Mouse (Mus musculus) hindbrain, embryonic 13.5 days (tissue): ENCODE results near the gene Leprot. TPM values are rescaled to one million over a fixed set of nuclear protein-coding genes. Genes with fewer than 3 reads are reported as not detected.
A peak's percentile ranks its signal among the peaks of the same experiment; 100 is the strongest.

Source experiments
- ATAC-seq: fragments of 200-750 bp; cut with Nextera tagmentation; 2 replicates; pipeline ENCODE4 v1.8.0; 2017; ENCODE audit warnings: moderate TSS enrichment; ENCODE audit not compliant: low FRiP score
- H3K27ac ChIP-seq: fragments of 300-500 bp; sonication (generic); 2 replicates; pipeline ENCODE4 v1.5.1; 2015; ENCODE audit warnings: inconsistent platforms, mild to moderate bottlenecking, moderate library complexity
- H3K27me3 ChIP-seq: fragments of 300-500 bp; sonication (generic); 2 replicates; pipeline ENCODE4 v1.6.1; 2015; ENCODE audit warnings: mild to moderate bottlenecking, inconsistent platforms
- H3K36me3 ChIP-seq: fragments of 300-500 bp; sonication (generic); 2 replicates; pipeline ENCODE4 v1.6.1; 2015; ENCODE audit warnings: mild to moderate bottlenecking, inconsistent platforms
- H3K4me1 ChIP-seq: fragments of 300-500 bp; sonication (generic); replicated peaks from 2 replicates; pipeline ENCODE4 v1.6.1; 2015; ENCODE audit warnings: inconsistent platforms
- H3K4me2 ChIP-seq: fragments of 300-500 bp; sonication (generic); 2 replicates; pipeline ENCODE4 v1.6.1; 2015; ENCODE audit warnings: inconsistent platforms, mild to moderate bottlenecking, moderate library complexity
- H3K4me3 ChIP-seq: fragments of 300-500 bp; sonication (generic); 2 replicates; pipeline ENCODE4 v1.5.1; 2015; ENCODE audit warnings: mild to moderate bottlenecking, inconsistent platforms
- H3K9ac ChIP-seq: fragments of 300-500 bp; sonication (generic); 2 replicates; pipeline ENCODE4 v1.6.1; 2015; ENCODE audit warnings: mild to moderate bottlenecking, inconsistent platforms
- H3K9me3 ChIP-seq: fragments of 300-500 bp; sonication (generic); 2 replicates; pipeline ENCODE4 v1.6.1; 2016; ENCODE audit warnings: inconsistent platforms
- WGBS: fragments of 180-500 bp; shearing (Covaris S2); methylation state at CpG from one replicate; pipeline ENCODE4 v1.1.7; 2015; 5-methylcytosine and 5-hydroxymethylcytosine counted together
- polyA plus RNA-seq: library from polyadenylated mRNA; unstranded; fragments of >200 nt; fragmentation: Nextera tagmentation; extraction: Ambion mirVana; gene quantifications from 2 replicates; pipeline ENCODE4 v1.2.1, GENCODE M21; 2015

Gene Leprot
- polyA plus RNA-seq, 1 experiment from 2014 or later, result 93.8 TPM

DNA sequence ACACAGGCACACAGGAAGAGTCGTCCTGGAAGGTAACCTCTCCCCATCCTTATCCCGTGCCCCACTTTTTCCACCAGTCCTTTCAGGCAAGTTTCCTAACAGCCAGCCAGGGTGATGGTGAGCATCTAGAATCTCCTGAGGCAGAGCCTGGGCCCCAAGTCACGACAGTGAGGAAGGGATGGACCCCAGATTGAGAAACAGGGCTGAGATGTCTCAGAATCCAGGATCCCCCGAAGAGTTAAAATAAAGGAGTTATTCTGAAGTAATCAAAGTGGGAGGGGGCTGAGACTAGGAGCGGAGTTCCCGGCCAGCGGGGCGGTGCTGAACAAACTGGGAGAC lies 692 bp upstream of the Leprot start:
- no peaks in the 10 kb centered on the region for H3K27me3 ChIP-seq
- WGBS, result under 1% methylated on average over 8 of the region's 8 CpGs
- H3K36me3 ChIP-seq, result 0 out of 2 replicates have a peak, but pooled peaks cover 2% of the 10 kb centered on the region
- peak overlapping the region; percentile 63 for H3K9ac ChIP-seq
- no peak; the same call in 1 of the 2 replicates for ATAC-seq
- H3K4me1 ChIP-seq, result peaks cover 21% of the 10 kb centered on the region
- peak overlapping the region; percentile 94 for H3K27ac ChIP-seq
- H3K9me3 ChIP-seq, result no peaks in the 10 kb centered on the region
- peak overlapping the region; percentile 57 for H3K4me3 ChIP-seq
- H3K4me2 ChIP-seq, result peak overlapping the region; percentile 62

DNA sequence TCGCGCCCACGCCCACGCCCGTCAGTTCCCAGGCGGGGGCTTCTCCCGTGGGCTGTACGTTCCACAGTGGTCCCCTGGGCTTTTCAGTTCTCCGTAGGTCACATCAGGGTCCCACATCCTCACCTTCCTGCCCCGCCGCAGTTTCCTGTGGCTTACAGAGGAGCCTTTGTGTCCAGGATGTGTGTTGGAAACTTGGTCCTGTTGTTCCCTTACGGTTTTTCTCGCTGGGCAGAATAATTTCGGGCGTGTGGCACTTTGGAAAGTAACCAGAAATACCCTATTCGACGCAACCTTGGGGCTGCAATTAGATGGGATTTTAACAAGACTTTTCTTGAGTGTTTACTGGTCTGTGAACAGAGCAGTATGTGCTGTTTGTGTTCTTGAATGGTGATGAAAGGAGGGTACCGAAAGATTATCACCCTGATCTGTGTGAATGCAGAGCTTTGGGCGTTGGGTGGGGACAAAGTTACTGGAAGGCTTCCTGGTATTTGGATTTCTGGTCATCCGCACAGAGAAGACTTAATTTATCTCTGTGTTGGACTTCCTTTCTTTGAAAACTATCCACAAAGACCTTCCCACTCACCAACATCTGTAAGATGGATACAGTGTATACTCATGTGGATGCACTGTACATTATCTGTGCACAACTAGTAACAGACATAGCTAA lies 591 bp downstream of the Leprot start:
- 1% methylated on average over 20 of the region's 20 CpGs for WGBS
- H3K36me3 ChIP-seq, result no peaks in the 10 kb centered on the region
- H3K27ac ChIP-seq, result peak overlapping the region; percentile 94
- peaks cover 21% of the 10 kb centered on the region for H3K4me1 ChIP-seq
- H3K9ac ChIP-seq, result peak overlapping the region; percentile 87
- no peak for ATAC-seq
- no peaks in the 10 kb centered on the region for H3K9me3 ChIP-seq
- peak overlapping the region; percentile 57 for H3K4me3 ChIP-seq
- H3K27me3 ChIP-seq, result no peaks in the 10 kb centered on the region
- H3K4me2 ChIP-seq, result peak overlapping the region; percentile 53

DNA sequence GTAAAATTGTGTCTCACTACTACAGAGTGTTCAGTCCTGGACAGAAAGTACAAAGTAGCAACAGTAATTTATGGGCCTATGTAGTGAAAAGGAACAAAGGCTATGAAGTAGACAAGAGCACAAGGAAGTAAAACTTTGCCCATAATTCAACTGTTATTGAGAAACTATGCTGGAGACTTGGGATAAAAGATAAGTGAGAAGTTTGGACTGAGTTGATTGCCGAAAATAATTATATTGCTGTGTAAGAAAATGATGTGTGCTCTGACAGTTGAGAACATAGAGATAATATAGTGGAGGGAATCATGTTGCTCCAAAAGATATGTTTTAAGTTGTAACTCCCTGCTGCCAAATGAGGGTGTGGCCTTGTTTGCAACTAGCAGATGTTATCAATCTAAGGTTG lies 1.2 kb downstream of the Leprot start:
- H3K9ac ChIP-seq, result peak overlapping the region; percentile 87; the same call in 1 of the 2 replicates
- no peak for ATAC-seq
- H3K27me3 ChIP-seq, result no peaks in the 10 kb centered on the region
- H3K36me3 ChIP-seq, result no peaks in the 10 kb centered on the region
- peak overlapping the region; percentile 53 for H3K4me2 ChIP-seq
- peaks cover 21% of the 10 kb centered on the region for H3K4me1 ChIP-seq
- H3K9me3 ChIP-seq, result no peaks in the 10 kb centered on the region
- peak overlapping the region; percentile 57 for H3K4me3 ChIP-seq
- H3K27ac ChIP-seq, result no peak overlapping the region
- 85% methylated on average over 1 of the region's 1 CpGs for WGBS

DNA sequence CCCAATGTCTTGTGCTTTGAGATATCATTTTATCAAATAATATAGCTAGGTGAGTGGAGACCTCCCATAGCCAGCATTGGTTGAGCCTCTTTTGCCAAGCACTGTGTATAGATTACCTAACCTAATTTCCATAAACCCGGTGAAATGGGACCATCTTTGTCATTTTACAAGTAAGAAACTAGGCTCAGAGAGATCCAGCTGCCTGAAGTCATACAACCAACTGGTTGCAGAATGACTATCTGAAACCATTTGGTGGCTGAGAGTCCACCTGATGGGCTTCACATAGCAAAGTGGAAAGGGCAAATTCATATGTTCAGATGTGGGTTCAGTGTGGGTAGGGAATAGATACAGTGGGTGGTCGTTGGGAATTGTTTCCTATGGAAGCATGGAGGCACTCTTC lies 3.4 kb downstream of the Leprot start:
- Histone ChIP-seq H3K4me1 (peaks cover 21% of the 10 kb centered on the region), H3K9me3 (no peaks in the 10 kb centered on the region), H3K27ac (no peak overlapping the region), H3K4me3 (no peak overlapping the region), H3K36me3 (0 out of 2 replicates have a peak, but pooled peaks cover 3% of the 10 kb centered on the region), H3K27me3 (no peaks in the 10 kb centered on the region), H3K9ac (no peak overlapping the region), H3K4me2 (no peak overlapping the region)
- 89% methylated on average over 2 of the region's 2 CpGs for WGBS
- ATAC-seq, result no peak

DNA sequence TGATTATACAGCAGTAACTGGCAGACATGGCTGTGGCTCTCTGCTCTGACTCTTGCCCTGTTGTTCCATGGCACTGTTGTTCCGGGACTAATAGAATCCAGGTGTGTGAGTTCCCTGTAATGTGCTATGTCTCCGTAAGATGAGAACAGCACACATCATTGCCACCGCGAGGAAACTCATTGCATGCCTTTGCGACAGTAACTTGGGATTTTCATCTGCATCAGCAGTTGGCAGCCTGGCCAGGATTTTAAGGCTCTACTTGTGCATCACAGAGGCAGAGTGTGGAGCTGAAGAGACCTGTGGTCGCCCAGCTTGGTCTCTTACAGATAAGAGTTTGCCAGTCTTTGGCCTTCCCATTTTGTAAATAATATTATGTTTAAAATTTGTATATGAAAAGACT lies 6.7 kb downstream of the Leprot start:
- no peak overlapping the region for H3K9ac ChIP-seq
- H3K27me3 ChIP-seq, result no peaks in the 10 kb centered on the region
- H3K4me3 ChIP-seq, result no peak overlapping the region
- no peak overlapping the region for H3K4me2 ChIP-seq
- no peak overlapping the region for H3K27ac ChIP-seq
- H3K36me3 ChIP-seq, result peaks cover 14% of the 10 kb centered on the region
- H3K9me3 ChIP-seq, result no peaks in the 10 kb centered on the region
- WGBS, result 85% methylated on average over 6 of the region's 6 CpGs
- ATAC-seq, result no peak
- H3K4me1 ChIP-seq, result peaks cover 5% of the 10 kb centered on the region

DNA sequence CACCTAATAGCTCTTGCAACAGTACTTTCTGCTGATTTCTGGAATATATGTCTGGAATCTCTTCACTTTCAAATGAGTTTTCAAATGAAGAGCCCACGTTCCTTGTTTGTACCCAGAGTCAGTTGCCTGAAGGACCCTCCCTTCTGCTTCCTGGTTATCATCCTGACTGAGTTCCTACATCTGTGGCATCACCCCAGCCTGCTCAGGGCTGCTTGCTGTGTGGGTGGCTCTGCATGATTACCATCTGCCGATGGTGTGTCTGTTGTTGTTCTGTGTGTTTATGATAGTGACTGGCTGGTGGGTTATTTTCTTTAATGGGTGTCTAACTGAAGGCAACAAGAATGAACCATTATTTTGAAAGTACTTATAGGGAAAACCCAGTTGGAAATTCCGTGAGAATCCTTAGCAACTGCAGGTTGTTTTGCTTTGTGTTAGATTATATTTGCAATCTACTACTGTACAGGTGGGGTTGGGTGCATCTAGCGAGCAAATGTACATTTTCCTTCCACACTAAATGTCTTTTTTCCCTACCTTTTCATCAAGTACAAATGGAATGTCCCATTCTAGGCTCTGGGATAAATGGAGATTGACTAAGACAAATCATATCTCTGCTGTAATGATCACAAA lies 7.4 kb downstream of the Leprot start:
- Histone ChIP-seq H3K4me2 (no peak overlapping the region), H3K27me3 (no peaks in the 10 kb centered on the region), H3K9me3 (no peaks in the 10 kb centered on the region), H3K4me3 (no peak overlapping the region), H3K4me1 (no peaks in the 10 kb centered on the region), H3K9ac (no peak overlapping the region), H3K36me3 (peaks cover 20% of the 10 kb centered on the region), H3K27ac (no peak overlapping the region)
- 82% methylated on average over 4 of the region's 4 CpGs for WGBS
- ATAC-seq, result no peak

DNA sequence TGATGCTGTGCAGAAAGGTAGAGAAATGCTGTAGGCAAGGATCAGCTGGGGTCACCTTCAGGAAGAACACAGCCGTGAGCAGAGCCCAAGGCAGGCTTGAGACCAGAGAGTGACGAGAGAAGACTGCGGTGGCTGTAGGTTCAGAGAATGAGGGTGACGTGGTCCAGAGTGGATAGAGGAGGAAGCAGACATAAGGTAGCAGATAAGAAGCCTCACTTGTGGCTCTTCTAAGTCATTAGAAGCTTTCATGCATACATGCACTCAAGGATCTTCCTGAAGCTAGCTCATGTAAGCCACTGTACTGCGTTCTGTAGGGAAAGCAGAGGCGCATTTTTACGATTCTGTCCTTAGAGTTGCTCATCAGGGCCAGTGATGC lies 7.9 kb downstream of the Leprot start:
- H3K27me3 ChIP-seq, result no peaks in the 10 kb centered on the region
- H3K9me3 ChIP-seq, result no peaks in the 10 kb centered on the region
- H3K4me1 ChIP-seq, result no peaks in the 10 kb centered on the region
- no peak for ATAC-seq
- no peak overlapping the region for H3K9ac ChIP-seq
- no peak overlapping the region for H3K4me3 ChIP-seq
- no peak overlapping the region for H3K4me2 ChIP-seq
- peaks cover 23% of the 10 kb centered on the region for H3K36me3 ChIP-seq
- H3K27ac ChIP-seq, result no peak overlapping the region
- WGBS, result 93% methylated on average over 7 of the region's 7 CpGs

DNA sequence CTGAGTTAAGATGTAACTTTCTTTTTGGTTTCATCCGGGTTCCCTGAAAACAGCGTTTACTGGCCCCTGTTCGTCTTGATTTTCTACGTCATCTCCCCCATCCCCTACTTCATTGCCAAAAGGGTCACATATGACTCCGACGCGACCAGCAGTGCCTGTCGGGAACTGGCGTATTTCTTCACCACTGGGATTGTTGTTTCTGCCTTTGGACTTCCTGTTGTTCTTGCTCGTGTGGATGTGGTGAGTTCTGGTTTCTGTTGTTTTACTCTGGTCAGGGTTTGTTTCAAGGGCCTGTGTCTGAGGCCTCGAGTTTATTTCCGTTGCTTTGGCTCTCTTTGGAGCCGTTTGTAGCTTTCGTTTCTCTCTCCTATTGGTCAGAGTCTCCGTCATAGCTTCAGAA lies 8.5 kb downstream of the Leprot start:
- no peak overlapping the region for H3K9ac ChIP-seq
- H3K9me3 ChIP-seq, result no peaks in the 10 kb centered on the region
- H3K4me2 ChIP-seq, result no peak overlapping the region
- H3K27me3 ChIP-seq, result no peaks in the 10 kb centered on the region
- H3K4me3 ChIP-seq, result no peak overlapping the region
- 88% methylated on average over 15 of the region's 15 CpGs for WGBS
- no peak overlapping the region for H3K27ac ChIP-seq
- H3K4me1 ChIP-seq, result no peaks in the 10 kb centered on the region
- no peak for ATAC-seq
- peaks cover 29% of the 10 kb centered on the region for H3K36me3 ChIP-seq

DNA sequence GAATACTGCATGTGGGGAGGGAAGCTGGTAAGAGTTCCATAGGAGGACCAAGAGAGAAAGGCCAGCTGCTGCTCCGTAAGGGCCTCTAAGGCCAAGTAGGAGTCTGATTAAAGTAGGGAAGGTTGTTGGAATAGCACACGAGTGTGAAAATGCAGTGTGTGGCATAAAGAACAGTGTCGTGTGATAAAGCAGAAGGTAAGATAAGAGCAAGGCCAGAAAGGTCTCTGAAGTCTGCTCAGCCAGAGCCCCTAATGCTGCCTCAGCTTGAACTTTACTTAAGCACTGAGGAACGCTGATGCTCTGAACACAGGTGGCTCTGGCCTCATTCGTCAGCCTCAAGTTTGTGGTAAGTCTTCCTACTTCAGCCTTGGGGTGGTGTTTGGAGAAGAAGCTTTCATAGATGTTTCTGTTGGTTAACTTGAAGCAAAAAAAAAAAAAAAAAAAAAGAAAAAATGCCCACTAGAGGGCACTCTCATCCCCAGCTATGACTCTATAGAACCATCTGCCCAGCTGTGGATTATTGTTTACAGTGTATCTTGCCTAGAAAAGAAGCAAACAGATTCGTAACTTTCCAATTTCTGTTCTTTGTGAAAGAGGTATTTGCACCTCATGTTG lies 9.5 kb downstream of the Leprot start:
- no peak overlapping the region for H3K4me3 ChIP-seq
- ATAC-seq, result no peak
- H3K9ac ChIP-seq, result no peak overlapping the region
- peaks cover 36% of the 10 kb centered on the region for H3K36me3 ChIP-seq
- H3K27ac ChIP-seq, result no peak overlapping the region
- H3K4me2 ChIP-seq, result no peak overlapping the region
- WGBS, result 60% methylated on average over 6 of the region's 6 CpGs
- H3K4me1 ChIP-seq, result no peaks in the 10 kb centered on the region
- H3K9me3 ChIP-seq, result no peaks in the 10 kb centered on the region
- H3K27me3 ChIP-seq, result no peaks in the 10 kb centered on the region

DNA sequence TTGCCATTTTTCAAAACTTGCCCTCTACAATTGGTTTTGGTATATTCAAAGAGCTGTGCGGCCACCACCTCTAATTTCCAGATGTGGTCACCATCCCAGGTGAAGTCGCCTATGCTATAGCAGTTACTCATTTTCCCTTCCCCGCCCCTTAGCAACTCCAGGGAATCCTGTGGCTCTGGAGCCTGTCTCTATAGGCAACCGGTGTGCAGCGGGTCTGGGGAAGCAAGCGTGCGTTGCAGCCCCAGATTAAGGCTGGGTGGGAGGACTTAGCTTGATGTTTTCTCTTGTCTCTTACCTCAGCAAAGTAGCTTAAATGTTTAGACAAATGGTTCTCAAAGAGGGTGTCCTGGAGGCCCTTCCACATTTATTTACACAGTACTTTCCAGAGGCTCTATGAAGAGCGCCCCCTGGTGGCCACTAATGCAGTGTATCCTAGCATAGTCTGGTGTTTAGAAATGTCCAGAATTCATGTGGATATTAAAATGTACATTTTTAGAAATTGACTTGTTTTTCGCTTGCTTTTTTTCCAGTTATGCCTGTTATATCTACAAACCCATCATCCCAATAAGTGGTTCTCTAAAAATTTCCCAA lies 16.7 kb downstream of the Leprot start:
- WGBS, result 74% methylated on average over 9 of the region's 9 CpGs
- Histone ChIP-seq H3K4me1 (no peaks in the 10 kb centered on the region), H3K4me2 (no peak overlapping the region), H3K36me3 (peaks cover 35% of the 10 kb centered on the region), H3K4me3 (no peak overlapping the region), H3K9me3 (no peaks in the 10 kb centered on the region), H3K27ac (no peak overlapping the region), H3K9ac (no peak overlapping the region), H3K27me3 (no peaks in the 10 kb centered on the region)
- no peak for ATAC-seq

DNA sequence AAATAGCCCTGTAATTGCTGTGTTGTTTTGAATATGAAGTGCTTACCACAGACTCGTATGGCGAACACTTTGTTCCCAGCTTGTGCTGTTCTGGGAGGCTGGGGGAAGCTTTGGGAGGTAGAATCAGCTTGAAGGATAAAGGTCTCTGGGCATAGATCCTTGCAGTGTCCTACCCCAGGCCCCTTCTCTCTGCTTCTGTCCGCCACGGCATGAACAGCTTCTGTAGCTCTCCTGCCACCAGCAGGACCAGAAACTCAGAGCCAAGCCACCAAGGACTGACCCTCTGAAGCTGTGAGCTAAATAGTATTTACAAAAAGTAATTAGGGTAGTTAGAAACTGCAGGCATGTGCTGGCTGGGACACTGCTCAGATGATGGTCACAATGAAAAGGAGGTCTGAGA lies 17.2 kb downstream of the Leprot start:
- no peaks in the 10 kb centered on the region for H3K4me1 ChIP-seq
- H3K36me3 ChIP-seq, result peaks cover 30% of the 10 kb centered on the region
- no peak for ATAC-seq
- H3K4me3 ChIP-seq, result no peak overlapping the region
- no peaks in the 10 kb centered on the region for H3K27me3 ChIP-seq
- H3K9ac ChIP-seq, result no peak overlapping the region
- no peak overlapping the region for H3K27ac ChIP-seq
- no peak overlapping the region for H3K4me2 ChIP-seq
- WGBS, result 97% methylated on average over 4 of the region's 4 CpGs
- H3K9me3 ChIP-seq, result no peaks in the 10 kb centered on the region

DNA sequence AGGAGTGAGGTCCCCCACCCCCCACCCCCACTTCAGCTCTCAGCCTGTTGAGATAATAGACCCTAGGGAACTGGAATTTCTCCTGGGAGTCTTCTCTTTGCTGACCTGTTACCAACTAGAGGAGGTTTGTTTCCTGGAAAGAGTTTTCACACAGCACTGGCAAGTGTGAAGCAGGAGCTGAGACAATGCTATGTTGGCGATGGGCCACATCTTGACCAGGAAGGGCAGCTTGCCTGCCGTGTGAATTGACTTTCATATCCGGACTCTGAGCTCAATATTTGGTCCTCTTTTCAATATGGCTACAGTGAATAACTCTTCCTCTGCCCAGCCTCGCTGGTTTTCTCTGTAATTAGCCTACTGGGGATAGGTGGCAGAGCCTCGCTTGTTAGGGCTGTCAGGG lies 21.6 kb downstream of the Leprot start:
- no peaks in the 10 kb centered on the region for H3K4me1 ChIP-seq
- no peak overlapping the region for H3K9ac ChIP-seq
- no peak for ATAC-seq
- H3K27ac ChIP-seq, result no peak overlapping the region
- WGBS, result 65% methylated on average over 5 of the region's 5 CpGs
- H3K27me3 ChIP-seq, result no peaks in the 10 kb centered on the region
- no peaks in the 10 kb centered on the region for H3K9me3 ChIP-seq
- H3K4me2 ChIP-seq, result no peak overlapping the region
- no peak overlapping the region for H3K4me3 ChIP-seq
- no peaks in the 10 kb centered on the region for H3K36me3 ChIP-seq
